Comparison of ENCODE assay signal across 32 mouse cellular contexts in genomic region chr4:70743425-70743824, GRCm38 (mm10).
A peak's percentile ranks its signal among the peaks of the same experiment; 100 is the strongest.
DNase-seq lines count a peak whose midpoint lies in the region; ATAC-seq and TF ChIP-seq lines count a peak whose summit lies in the region.
"Had no signal": no experiment of that assay in that cellular context is flagged by ENCODE, and none has a peak within 500 bp of the region (broad histone marks: within the 10 kb centered on the region; RNA-seq: fewer than 3 reads in every experiment).

No protein-coding gene starts in this region.

- H3K4me3 ChIP-seq in hindbrain, postnatal 0 days (ENCODE audit: low read length), result no peak overlapping the region
- H3K4me3 ChIP-seq in hindbrain, embryonic 14.5 days (replicated peaks; ENCODE audit: low read length), result no peak overlapping the region
- H3K4me3 ChIP-seq: embryonic facial prominence, embryonic 12.5 days; erythroblast, embryonic 14.5 days; heart, embryonic 12.5 days; hindbrain, embryonic 10.5 days; kidney, embryonic 15.5 days; limb, embryonic 10.5 days; liver, embryonic 15.5 days; midbrain, embryonic 10.5 days; myocyte; neural tube, embryonic 13.5 days had no signal

- DNase-seq in hindbrain, postnatal 0 days (ENCODE audit: low spot score), result peak; percentile 4
- no peak for DNase-seq in hindbrain, embryonic 14.5 days (ENCODE audit: low spot score)
- peak; percentile 59 for DNase-seq in brain, embryonic 18.5 days (ENCODE audit: low read depth, low spot score)
- DNase-seq in layer of hippocampus, adult 18-20 months (ENCODE audit: low spot score in 2 of 2), result peak; percentile 50 to 79
- DNase-seq in layer of hippocampus, postnatal 36 days, result peak; percentile 27 to 55
- DNase-seq in kidney, adult 8-10 months, result no peak
- no peak for DNase-seq in cerebellum, adult 11 months
- DNase-seq: adrenal gland, adult 8-10 months; cerebellum, adult 11-12 months; cerebellum, postnatal 10 days; gastrocnemius, postnatal 10 days; heart, adult 11 months; heart, postnatal 10 days; kidney, postnatal 36 days; liver; retina, postnatal 1 day; right cerebral cortex, postnatal 4 days; thymus, postnatal 4 days had no signal

- H3K4me1 ChIP-seq in hindbrain, postnatal 0 days (ENCODE audit: insufficient read depth, low read length), result no peaks in the 10 kb centered on the region
- no peaks in the 10 kb centered on the region for H3K4me1 ChIP-seq in hindbrain, embryonic 14.5 days (replicated peaks; ENCODE audit: control insufficient read depth, insufficient read depth, low read length)
- H3K4me1 ChIP-seq: embryonic facial prominence, embryonic 12.5 days; heart, embryonic 12.5 days; liver, embryonic 15.5 days; neural tube, embryonic 13.5 days had no signal

- H3K27me3 ChIP-seq in hindbrain, postnatal 0 days (ENCODE audit: insufficient read depth, low read length), result no peaks in the 10 kb centered on the region
- no peaks in the 10 kb centered on the region for H3K27me3 ChIP-seq in hindbrain, embryonic 14.5 days (ENCODE audit: control insufficient read depth, insufficient read depth, low read length)
- H3K27me3 ChIP-seq: embryonic facial prominence, embryonic 12.5 days; heart, embryonic 12.5 days; kidney, embryonic 15.5 days; liver, embryonic 15.5 days; neural tube, embryonic 13.5 days had no signal

- H3K36me3 ChIP-seq in hindbrain, postnatal 0 days (ENCODE audit: insufficient read depth, low read length), result no peaks in the 10 kb centered on the region
- no peaks in the 10 kb centered on the region for H3K36me3 ChIP-seq in hindbrain, embryonic 14.5 days (replicated peaks; ENCODE audit: control insufficient read depth, insufficient read depth)
- H3K36me3 ChIP-seq: embryonic facial prominence, embryonic 12.5 days; heart, embryonic 12.5 days; hindbrain, embryonic 10.5 days; kidney, embryonic 15.5 days; limb, embryonic 10.5 days; liver, embryonic 15.5 days; midbrain, embryonic 10.5 days; neural tube, embryonic 13.5 days had no signal

- TF ChIP-seq CTCF in hindbrain, postnatal 0 days (IDR thresholded peaks at IDR 0.05; ENCODE audit: low read depth), result no peak

- H3K9ac ChIP-seq in hindbrain, postnatal 0 days (replicated peaks; ENCODE audit: low read length), result no peak overlapping the region
- no peak overlapping the region for H3K9ac ChIP-seq in hindbrain, embryonic 14.5 days
- H3K9ac ChIP-seq: embryonic facial prominence, embryonic 12.5 days; heart, embryonic 12.5 days; kidney, embryonic 15.5 days; liver, embryonic 15.5 days; neural tube, embryonic 13.5 days had no signal

- WGBS in hindbrain, postnatal 0 days, result 57% methylated on average over 1 of the region's 1 CpGs
- WGBS in hindbrain, embryonic 14.5 days, result 80% methylated on average over 1 of the region's 1 CpGs

- H3K9me3 ChIP-seq in hindbrain, postnatal 0 days (ENCODE audit: low read length), result no peaks in the 10 kb centered on the region
- no peaks in the 10 kb centered on the region for H3K9me3 ChIP-seq in hindbrain, embryonic 14.5 days (ENCODE audit: control insufficient read depth, low read length)
- H3K9me3 ChIP-seq: embryonic facial prominence, embryonic 12.5 days; heart, embryonic 12.5 days; hindbrain, embryonic 10.5 days; kidney, embryonic 15.5 days; limb, embryonic 10.5 days; liver, embryonic 15.5 days; midbrain, embryonic 10.5 days; neural tube, embryonic 13.5 days had no signal

- H3K27ac ChIP-seq in hindbrain, postnatal 0 days, result no peak overlapping the region
- H3K27ac ChIP-seq in hindbrain, embryonic 14.5 days, result no peak overlapping the region
- H3K27ac ChIP-seq: embryonic facial prominence, embryonic 12.5 days; hindbrain, embryonic 10.5 days; kidney, embryonic 15.5 days; liver, embryonic 15.5 days; macrophage; midbrain, embryonic 10.5 days; neural tube, embryonic 13.5 days had no signal

- no peak for ATAC-seq in hindbrain, postnatal 0 days
- ATAC-seq in hindbrain, embryonic 14.5 days (ENCODE audit: low FRiP score), result no peak
- ATAC-seq: activated CD4-positive, CD25-positive, alpha-beta regulatory T cell, adult 4 months; intestine, postnatal 0 days; midbrain, embryonic 16.5 days had no signal

- H3K4me2 ChIP-seq in hindbrain, postnatal 0 days (ENCODE audit: low read depth, low read length), result no peak overlapping the region
- H3K4me2 ChIP-seq in hindbrain, embryonic 14.5 days (replicated peaks), result no peak overlapping the region
- H3K4me2 ChIP-seq: embryonic facial prominence, embryonic 12.5 days; heart, embryonic 12.5 days; kidney, embryonic 15.5 days; liver, embryonic 15.5 days; neural tube, embryonic 13.5 days had no signal

Comparison
In these comparisons a context has a peak if more than half of its experiments do, and no peak if none do; other contexts are left out.
1. DNase-seq: peak in hindbrain, postnatal 0 days (single experiment), brain, embryonic 18.5 days (single experiment), layer of hippocampus, adult 18-20 months (2 of 2) and layer of hippocampus, postnatal 36 days (2 of 2); none in hindbrain, embryonic 14.5 days (single experiment), kidney, adult 8-10 months (0 of 2) and cerebellum, adult 11 months (single experiment).